Mouse (Mus musculus) myocyte (in vitro differentiated cells): Measurements from ENCODE around the gene Pop5. TPM values are rescaled to one million over a fixed set of nuclear protein-coding genes. Genes with fewer than 3 reads are reported as not detected.

Experiments
- H3K27me3 ChIP-seq: one replicate; pipeline ENCODE4 v1.6.1; 2011; ENCODE audit not compliant: control insufficient read depth, insufficient read depth, insufficient read length
- H3K36me3 ChIP-seq: one replicate; pipeline ENCODE4 v1.6.1; 2011; ENCODE audit not compliant: control insufficient read depth, insufficient read depth
- H3K4me2 ChIP-seq: one replicate; pipeline ENCODE4 v1.6.1; 2011; ENCODE audit warnings: low read depth, control low read depth
- H3K4me3 ChIP-seq: one replicate; pipeline ENCODE4 v1.5.1; 2011; ENCODE audit warnings: mild to moderate bottlenecking, control low read depth, moderate library complexity
- H3K79me2 ChIP-seq: one replicate; pipeline ENCODE4 v1.6.1; 2011; ENCODE audit not compliant: control insufficient read depth, insufficient read depth
- H3ac ChIP-seq: one replicate; pipeline ENCODE4 v1.6.1; 2011; ENCODE audit not compliant: control insufficient read depth, insufficient read length
- CEBPB ChIP-seq: IDR thresholded peaks from 2 replicates; pipeline ENCODE4 v1.6.1; 2011; ENCODE audit warnings: mild to moderate bottlenecking, moderate library complexity; ENCODE audit not compliant: poor library complexity, insufficient read depth, severe bottlenecking
- E2F4 ChIP-seq: IDR thresholded peaks from one replicate; pipeline ENCODE4 v1.6.1; 2011; ENCODE audit warnings: mild to moderate bottlenecking, control low read depth, moderate library complexity; ENCODE audit not compliant: insufficient read depth
- MAX ChIP-seq: IDR thresholded peaks from one replicate; pipeline ENCODE4 v1.6.1; 2011; ENCODE audit warnings: low read depth, mild to moderate bottlenecking, control low read depth
- MYOD1 ChIP-seq, 3 experiments: IDR thresholded peaks; one replicate each; pipeline ENCODE4 v1.6.1; 2011; ENCODE audit warnings: control low read depth in 2 of 3, low read depth in 2 of 3, mild to moderate bottlenecking in 2 of 3, moderate library complexity in 1 of 3; ENCODE audit not compliant: insufficient read length in 2 of 3, control insufficient read depth in 1 of 3
- MYOG ChIP-seq, 3 experiments: IDR thresholded peaks; one replicate each; pipeline ENCODE4 v1.6.1; 2011; ENCODE audit warnings: control low read depth in 2 of 3, low read depth in 2 of 3, mild to moderate bottlenecking in 2 of 3; ENCODE audit not compliant: insufficient read length in 2 of 3, control insufficient read depth in 1 of 3, insufficient read depth in 1 of 3
- POLR2A ChIP-seq: IDR thresholded peaks from one replicate; pipeline ENCODE4 v1.6.1; 2011; ENCODE audit warnings: low read depth, mild to moderate bottlenecking, control low read depth, moderate library complexity; ENCODE audit not compliant: insufficient read length
- POLR2AphosphoS2 ChIP-seq: IDR thresholded peaks from one replicate; pipeline ENCODE4 v1.6.1; 2011; ENCODE audit warnings: low read depth, control low read depth; ENCODE audit not compliant: insufficient read length
- REST ChIP-seq: IDR thresholded peaks from one replicate; pipeline ENCODE4 v1.6.1; 2011; ENCODE audit warnings: mild to moderate bottlenecking, control low read depth, moderate library complexity; ENCODE audit not compliant: insufficient read depth, insufficient read length
- SRF ChIP-seq: IDR thresholded peaks from one replicate; pipeline ENCODE4 v1.6.1; 2011; ENCODE audit warnings: low read depth; ENCODE audit not compliant: control insufficient read depth, insufficient read length
- TCF12 ChIP-seq: IDR thresholded peaks from one replicate; pipeline ENCODE4 v1.6.1; 2011; ENCODE audit warnings: mild to moderate bottlenecking, control low read depth; ENCODE audit not compliant: poor library complexity, insufficient read depth, severe bottlenecking
- TCF3 ChIP-seq: IDR thresholded peaks from one replicate; pipeline ENCODE4 v1.6.1; 2011; ENCODE audit warnings: low read depth, control low read depth; ENCODE audit not compliant: insufficient read length
- USF1 ChIP-seq: IDR thresholded peaks from one replicate; pipeline ENCODE4 v1.6.1; 2011; ENCODE audit warnings: low read depth, mild to moderate bottlenecking, control low read depth, moderate library complexity
- polyA plus RNA-seq: library from polyadenylated mRNA; unstranded; fragments of >200 nt; fragmentation: generic; extraction: Trizol; gene quantifications from one replicate; pipeline ENCODE4 v1.2.1, GENCODE M21; 2012; ENCODE audit warnings: missing spikeins

The Pop5 gene
- polyA plus RNA-seq, 1 experiment = 82.3 TPM

DNA sequence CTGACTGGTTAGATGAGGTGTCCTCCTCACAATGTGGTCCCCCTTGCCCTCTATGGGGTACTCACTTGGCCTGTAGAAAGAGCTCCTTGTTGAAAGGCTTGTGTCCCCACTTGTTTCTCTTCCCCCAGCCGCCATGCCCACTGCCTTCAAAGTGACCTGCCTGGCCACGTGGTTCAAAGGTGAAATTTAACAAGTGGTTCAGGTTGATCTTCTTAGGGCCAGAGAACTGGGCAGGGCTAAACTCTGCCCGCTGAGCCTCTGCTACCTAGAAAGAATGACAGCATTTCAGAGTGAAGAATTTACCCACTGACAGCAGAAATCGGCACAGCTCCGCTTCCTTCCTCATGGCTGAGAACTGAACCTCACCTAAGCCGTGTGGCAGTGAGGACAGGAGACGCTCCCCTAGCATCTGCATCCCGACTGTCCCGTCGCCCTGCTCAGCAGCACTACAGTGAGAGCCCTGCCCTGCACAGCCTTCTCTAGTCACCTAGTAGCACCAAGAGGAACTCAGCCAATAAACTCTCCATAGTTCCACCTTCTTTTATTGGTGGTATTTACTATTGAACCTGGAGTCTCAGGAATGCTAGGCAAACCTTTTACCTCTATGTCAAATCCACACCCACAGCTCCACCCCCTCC, 21.4 kb downstream of the Pop5 start:
- TF ChIP-seq CEBPB = no peak
- no peak for TF ChIP-seq MAX
- TF ChIP-seq SRF = no peak
- no peak for TF ChIP-seq REST
- no peak for TF ChIP-seq TCF12
- no peak for TF ChIP-seq MYOG (IDR thresholded peaks at IDR 0.05; ENCODE audit: control insufficient read depth in 1 of 3, insufficient read depth in 1 of 3, insufficient read length in 2 of 3, low read depth in 2 of 3)
- no peak for TF ChIP-seq USF1
- no peak overlapping the region for H3K4me2 ChIP-seq
- H3K27me3 ChIP-seq = no peaks in the 10 kb centered on the region
- no peak overlapping the region for H3ac ChIP-seq
- no peak overlapping the region for H3K4me3 ChIP-seq
- H3K79me2 ChIP-seq = peaks cover 25% of the 10 kb centered on the region
- H3K36me3 ChIP-seq = peaks cover 23% of the 10 kb centered on the region

DNA sequence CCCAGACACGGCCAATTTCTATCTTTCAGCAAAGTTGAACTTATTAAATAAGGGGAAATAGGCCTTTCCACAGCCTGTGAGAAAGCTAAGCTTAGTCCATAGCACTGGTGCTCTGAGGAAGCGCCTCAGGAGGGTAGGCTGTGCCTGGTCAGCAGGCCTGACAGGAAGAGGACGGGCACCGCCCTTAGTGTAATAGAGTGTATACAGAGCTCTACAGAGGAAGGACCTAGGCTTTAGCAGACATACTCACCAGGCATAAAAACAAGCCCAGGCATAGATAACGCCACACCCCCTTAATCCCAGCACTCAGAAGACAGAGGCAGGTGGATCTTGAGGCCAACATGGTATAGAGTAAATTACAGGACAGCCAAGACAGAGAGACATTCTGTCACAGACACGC, 24.7 kb downstream of the Pop5 start:
- Histone ChIP-seq H3K4me2 (no peak overlapping the region), H3K27me3 (no peaks in the 10 kb centered on the region), H3ac (no peak overlapping the region), H3K4me3 (no peak overlapping the region), H3K36me3 (peaks cover 22% of the 10 kb centered on the region), H3K79me2 (peaks cover 59% of the 10 kb centered on the region)
- TF ChIP-seq TCF12 (no peak), SRF (no peak), REST (no peak), MAX (no peak), USF1 (no peak), E2F4 (no peak), CEBPB (no peak), TCF3 (no peak), POLR2A (no peak), MYOG (IDR thresholded peaks at IDR 0.05; ENCODE audit: control insufficient read depth in 1 of 3, insufficient read depth in 1 of 3, insufficient read length in 2 of 3, low read depth in 2 of 3) (no peak), POLR2AphosphoS2 (no peak), MYOD1 (IDR thresholded peaks at IDR 0.05; ENCODE audit: control insufficient read depth in 1 of 3, insufficient read length in 2 of 3, low read depth in 2 of 3) (no peak)

GRCm38 (mm10) chr5:115261141-115261540, 25.5 kb downstream of the Pop5 start:
- TF ChIP-seq MAX (no peak), SRF (no peak), REST (no peak), TCF12 (no peak), POLR2AphosphoS2 (no peak), MYOD1 (IDR thresholded peaks at IDR 0.05; ENCODE audit: control insufficient read depth in 1 of 3, insufficient read length in 2 of 3, low read depth in 2 of 3) (no peak), POLR2A (no peak), CEBPB (no peak)
- no peaks in the 10 kb centered on the region for H3K27me3 ChIP-seq
- peaks cover 66% of the 10 kb centered on the region for H3K79me2 ChIP-seq
- no peak overlapping the region for H3ac ChIP-seq
- no peak overlapping the region for H3K4me3 ChIP-seq
- no peak overlapping the region for H3K4me2 ChIP-seq
- H3K36me3 ChIP-seq = peaks cover 14% of the 10 kb centered on the region

GRCm38 (mm10) chr5:115261880-115262279, 26.2 kb downstream of the Pop5 start:
- Histone ChIP-seq H3K27me3 (no peaks in the 10 kb centered on the region), H3K79me2 (peaks cover 74% of the 10 kb centered on the region), H3ac (no peak overlapping the region), H3K4me2 (no peak overlapping the region), H3K36me3 (peaks cover 8% of the 10 kb centered on the region), H3K4me3 (no peak overlapping the region)
- TF ChIP-seq POLR2AphosphoS2 (no peak), E2F4 (no peak), TCF12 (no peak), CEBPB (no peak), TCF3 (no peak), MYOG (IDR thresholded peaks at IDR 0.05; ENCODE audit: control insufficient read depth in 1 of 3, insufficient read depth in 1 of 3, insufficient read length in 2 of 3, low read depth in 2 of 3) (no peak), SRF (no peak), MYOD1 (IDR thresholded peaks at IDR 0.05; ENCODE audit: control insufficient read depth in 1 of 3, insufficient read length in 2 of 3, low read depth in 2 of 3) (no peak), POLR2A (no peak), USF1 (no peak), MAX (no peak), REST (no peak)
